Mouse (Mus musculus) spleen, adult 12 weeks (tissue): Measurements from ENCODE around the gene Dtx3l.
"Not testable (repeated sequence)": the region's sequence is repeated elsewhere in the genome, so short reads cannot be mapped to it uniquely, and the experiment has no call there.

ENCODE experiments used
- DNase-seq: peaks from one replicate; pipeline ENCODE4 v3.0.0; 2022; ENCODE audit warnings: low spot score

Gene Dtx3l

GRCm38 (mm10) chr16:35924341-35924740, 14.6 kb downstream of the Dtx3l start:
- DNase-seq: no peak

GRCm38 (mm10) chr16:35923546-35924198, 15.3 kb downstream of the Dtx3l start:
- DNase-seq: no peak

- DNase-seq: no peak
Measured at GRCm38 (mm10) chr16:35922301-35922895, 16.6 kb downstream of the Dtx3l start.

- DNase-seq: no peak
Measured at GRCm38 (mm10) chr16:35921676-35922235, 17.2 kb downstream of the Dtx3l start.

GRCm38 (mm10) chr16:35918721-35919543, 20.0 kb downstream of the Dtx3l start:
- DNase-seq: no peak

GRCm38 (mm10) chr16:35914301-35914700, 24.6 kb downstream of the Dtx3l start:
- no peak for DNase-seq

- no peak for DNase-seq
Measured at GRCm38 (mm10) chr16:35913526-35913925, 25.4 kb downstream of the Dtx3l start.

- DNase-seq: no peak
Measured at GRCm38 (mm10) chr16:35911449-35911848, 27.5 kb downstream of the Dtx3l start.

- DNase-seq: no peak
Measured at GRCm38 (mm10) chr16:35907432-35908201, 31.3 kb downstream of the Dtx3l start.

GRCm38 (mm10) chr16:35906887-35907286, 32.1 kb downstream of the Dtx3l start:
- DNase-seq: no peak

GRCm38 (mm10) chr16:35905819-35906485, 33.0 kb downstream of the Dtx3l start:
- DNase-seq: no peak

GRCm38 (mm10) chr16:35905355-35905754, 33.6 kb downstream of the Dtx3l start:
- no peak for DNase-seq

GRCm38 (mm10) chr16:35904121-35904736, 34.7 kb downstream of the Dtx3l start:
- no peak for DNase-seq

- DNase-seq: no peak
Measured at GRCm38 (mm10) chr16:35903014-35903640, 35.8 kb downstream of the Dtx3l start.

GRCm38 (mm10) chr16:35900541-35900940, 38.4 kb downstream of the Dtx3l start:
- DNase-seq: no peak

- no peak for DNase-seq
Measured at GRCm38 (mm10) chr16:35894997-35895396, 44.0 kb downstream of the Dtx3l start.

GRCm38 (mm10) chr16:35891603-35892002, 47.3 kb downstream of the Dtx3l start:
- not testable (repeated sequence) for DNase-seq

GRCm38 (mm10) chr16:35890645-35891044, 48.3 kb downstream of the Dtx3l start:
- no peak for DNase-seq

GRCm38 (mm10) chr16:35888910-35889309, 50.0 kb downstream of the Dtx3l start:
- DNase-seq: no peak

- DNase-seq: no peak
Measured at GRCm38 (mm10) chr16:35888174-35888573, 50.8 kb downstream of the Dtx3l start.
